Mouse (Mus musculus) B cell, adult 2 months (primary cell): ENCODE measurements around the gene Hist1h4h.
"Not testable (repeated sequence)": the region's sequence is repeated elsewhere in the genome, so short reads cannot be mapped to it uniquely, and the experiment has no call there.

Experiments
- DNase-seq, 2 experiments: peaks; one replicate each; pipeline ENCODE4 v3.0.0; 2022

Gene Hist1h4h

DNA sequence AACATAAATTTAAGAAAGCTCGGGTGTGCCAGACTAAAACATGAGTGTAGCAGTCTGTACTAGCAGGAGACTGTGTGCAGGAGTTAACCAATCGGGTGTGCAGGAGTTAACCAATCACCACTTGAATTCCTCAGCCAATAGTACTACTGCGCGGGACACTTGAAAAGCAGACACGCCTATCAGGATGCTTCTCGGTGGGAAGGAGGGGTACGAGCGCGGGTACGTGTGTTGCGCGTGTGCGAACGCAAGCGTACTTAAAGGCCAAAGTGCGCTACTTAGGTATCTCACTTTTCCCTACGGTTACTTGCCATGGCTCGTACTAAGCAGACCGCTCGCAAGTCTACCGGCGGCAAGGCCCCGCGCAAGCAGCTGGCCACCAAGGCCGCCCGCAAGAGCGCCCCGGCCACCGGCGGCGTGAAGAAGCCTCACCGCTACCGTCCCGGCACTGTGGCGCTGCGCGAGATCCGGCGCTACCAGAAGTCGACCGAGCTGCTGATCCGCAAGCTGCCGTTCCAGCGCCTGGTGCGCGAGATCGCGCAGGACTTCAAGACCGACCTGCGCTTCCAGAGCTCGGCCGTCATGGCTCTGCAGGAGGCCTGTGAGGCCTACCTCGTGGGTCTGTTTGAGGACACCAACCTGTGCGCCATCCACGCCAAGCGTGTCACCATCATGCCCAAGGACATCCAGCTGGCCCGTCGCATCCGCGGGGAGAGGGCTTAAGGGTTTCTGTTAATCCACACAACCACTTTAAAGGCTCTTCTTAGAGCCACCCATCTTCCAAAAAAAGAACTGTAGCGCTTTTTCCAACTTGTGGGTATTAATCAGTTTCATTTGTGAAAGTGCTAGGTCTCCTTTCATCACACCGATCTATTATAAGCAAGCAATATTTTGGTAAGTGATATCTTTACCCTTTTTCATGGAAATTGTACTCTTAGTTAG, 4.6 kb downstream of the Hist1h4h start, which contains the start of gene Hist1h3g:
Gene Hist1h3g, plus strand, starts transcription at position 286 of the 939 bp plus-strand sequence.
- peak; percentile 81 to 85 for DNase-seq

DNA sequence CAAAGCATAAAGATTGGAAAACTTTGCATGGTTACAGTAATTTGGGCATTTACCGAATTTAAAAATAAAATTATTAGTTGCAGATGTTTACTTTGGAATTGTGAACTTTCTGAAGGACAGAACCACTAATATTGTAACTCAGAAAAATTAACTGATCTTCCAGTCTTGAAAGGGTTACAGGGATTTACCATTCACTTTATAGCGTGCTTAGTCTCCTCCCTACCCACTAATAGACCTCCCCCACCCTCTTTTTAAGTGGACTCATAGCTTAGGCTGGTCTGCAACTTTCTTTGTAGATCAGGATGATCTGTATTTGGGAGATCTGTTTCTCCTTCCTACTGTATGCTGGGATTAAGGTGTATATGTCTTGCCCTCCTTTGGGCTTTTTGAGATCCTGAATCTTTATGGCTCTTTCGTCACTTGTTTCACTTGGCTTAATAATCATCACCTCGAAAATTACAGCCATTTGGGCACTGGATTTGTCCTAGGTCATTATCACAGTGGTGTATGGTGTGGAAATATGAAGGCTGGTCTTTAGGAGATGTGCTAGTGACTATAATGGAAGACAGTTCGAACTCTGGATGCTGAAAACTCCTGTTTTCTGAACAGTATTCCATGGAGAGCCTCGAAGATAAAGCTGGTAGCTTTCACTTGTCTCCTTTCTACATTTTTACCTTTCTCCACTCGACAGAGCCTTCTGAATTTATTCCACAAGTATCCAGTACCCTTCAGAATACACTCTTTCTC, 5.4 kb downstream of the Hist1h4h start:
- DNase-seq: no peak

- no peak for DNase-seq
Observed at GRCm38 (mm10) chr13:23537006-23537710, 6.3 kb downstream of the Hist1h4h start.

DNA sequence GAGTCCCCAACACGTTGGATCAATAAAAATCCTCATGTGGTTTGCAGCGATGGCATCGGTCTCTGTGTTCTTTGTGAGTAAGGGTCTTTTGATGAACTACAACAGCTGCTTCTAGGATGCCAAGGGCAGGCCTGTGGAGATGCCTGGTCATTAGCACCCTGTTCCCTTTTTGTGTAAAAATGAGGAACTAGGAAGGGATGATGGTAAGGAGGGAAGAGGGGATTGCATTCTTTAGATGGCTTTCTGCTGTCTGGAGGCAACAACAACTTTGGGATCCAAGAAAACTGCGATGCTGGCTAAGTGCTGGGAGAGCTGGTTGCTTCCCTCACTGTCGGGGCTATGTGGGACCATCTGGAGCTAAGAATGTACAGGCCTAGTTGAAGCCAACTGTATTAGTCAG, 7.4 kb downstream of the Hist1h4h start:
- no peak for DNase-seq

GRCm38 (mm10) chr13:23539821-23540220, 9.0 kb downstream of the Hist1h4h start:
- DNase-seq: not testable (repeated sequence)

DNA sequence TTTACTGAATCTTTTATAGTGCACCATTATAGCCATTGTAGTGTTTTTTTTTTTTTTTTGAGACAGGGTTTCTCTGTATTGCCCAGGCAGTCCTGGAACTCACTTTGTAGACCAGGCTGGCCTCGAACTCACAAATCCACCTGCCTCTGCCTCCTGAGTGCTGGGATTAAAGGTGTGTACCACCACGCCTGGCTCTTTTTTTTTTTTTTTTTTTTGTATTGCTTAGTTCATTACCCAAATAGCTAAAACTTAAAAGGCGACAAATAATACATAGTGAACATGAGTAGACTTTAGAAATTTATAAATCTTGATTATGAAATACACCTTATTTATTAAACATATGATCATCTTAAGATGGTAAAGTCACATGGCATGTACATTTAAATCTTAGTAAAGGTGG, 10.6 kb downstream of the Hist1h4h start:
- DNase-seq: no peak

DNA sequence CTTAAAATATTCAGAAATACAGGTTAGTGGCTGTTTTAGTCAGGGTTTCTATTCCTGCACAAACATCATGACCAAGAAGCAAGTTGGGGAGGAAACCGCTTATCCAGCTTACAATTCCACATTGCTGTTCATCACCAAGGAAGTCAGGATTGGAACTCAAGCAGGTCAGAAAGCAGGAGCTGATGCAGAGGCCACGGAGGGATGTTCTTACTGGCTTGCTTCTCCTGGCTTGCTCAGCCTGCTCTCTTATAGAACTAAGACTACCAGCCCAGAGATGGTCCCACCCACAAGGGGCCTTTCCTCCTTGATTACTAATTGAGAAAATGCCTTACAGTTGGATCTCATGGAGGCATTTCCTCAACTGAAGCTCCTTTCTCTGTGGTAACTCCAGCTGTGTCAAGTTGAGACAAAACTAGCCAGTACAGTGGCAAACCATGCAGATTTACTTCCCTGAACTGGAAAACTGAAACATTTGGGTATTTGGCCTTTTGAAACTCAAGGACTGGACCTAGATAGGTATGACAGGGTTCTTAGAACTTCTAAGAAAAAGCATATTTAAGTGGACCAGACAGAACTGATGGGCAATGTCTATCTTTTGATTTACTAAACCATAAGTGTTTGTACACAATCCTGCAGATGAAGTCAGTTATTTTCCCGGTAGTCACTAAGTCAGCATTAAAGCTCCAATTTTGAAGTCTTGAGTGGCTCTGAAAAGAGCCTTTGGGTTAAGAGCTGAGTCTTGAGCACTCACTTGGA, 11.6 kb downstream of the Hist1h4h start:
- not testable (repeated sequence) for DNase-seq

GRCm38 (mm10) chr13:23542999-23543607, 12.3 kb downstream of the Hist1h4h start, which contains the start of gene Hist1h2bh:
Hist1h2bh (minus strand) TSS chr13:23543392.
- DNase-seq: peak; percentile 74

DNA sequence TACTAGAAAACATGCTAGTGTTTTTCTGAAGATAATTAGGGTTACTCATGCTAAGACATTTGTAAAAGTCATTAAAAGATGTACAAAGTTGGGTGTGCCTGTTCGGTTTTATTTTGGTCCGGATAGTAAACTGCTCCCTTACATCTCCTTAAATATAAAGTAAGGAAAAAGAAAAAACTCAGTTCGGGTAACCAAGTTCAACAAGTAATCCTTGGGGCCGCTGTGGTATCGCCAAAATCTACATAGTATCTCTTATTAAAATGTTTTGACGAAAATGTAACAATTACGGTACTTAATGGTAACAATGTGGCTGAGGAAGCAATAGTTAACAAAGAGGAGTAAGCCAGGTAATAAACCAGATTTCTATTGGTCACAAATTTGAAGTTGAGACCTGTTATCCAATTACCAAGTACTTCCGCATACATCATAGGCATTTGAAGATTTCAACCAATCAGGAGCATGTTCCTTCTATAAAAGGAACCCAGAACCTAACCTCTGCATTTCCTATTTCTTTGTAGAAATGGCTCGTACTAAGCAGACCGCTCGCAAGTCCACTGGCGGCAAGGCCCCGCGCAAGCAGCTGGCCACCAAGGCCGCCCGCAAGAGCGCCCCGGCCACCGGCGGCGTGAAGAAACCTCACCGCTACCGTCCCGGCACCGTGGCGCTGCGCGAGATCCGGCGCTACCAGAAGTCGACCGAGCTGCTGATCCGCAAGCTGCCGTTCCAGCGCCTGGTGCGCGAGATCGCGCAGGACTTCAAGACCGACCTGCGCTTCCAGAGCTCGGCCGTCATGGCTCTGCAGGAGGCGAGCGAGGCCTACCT, 13.3 kb downstream of the Hist1h4h start, which contains the start of gene Hist1h3f:
Gene Hist1h3f, plus strand, starts transcription at position 88 of the 822 bp plus-strand sequence.
- peak; percentile 86 to 88 for DNase-seq

DNA sequence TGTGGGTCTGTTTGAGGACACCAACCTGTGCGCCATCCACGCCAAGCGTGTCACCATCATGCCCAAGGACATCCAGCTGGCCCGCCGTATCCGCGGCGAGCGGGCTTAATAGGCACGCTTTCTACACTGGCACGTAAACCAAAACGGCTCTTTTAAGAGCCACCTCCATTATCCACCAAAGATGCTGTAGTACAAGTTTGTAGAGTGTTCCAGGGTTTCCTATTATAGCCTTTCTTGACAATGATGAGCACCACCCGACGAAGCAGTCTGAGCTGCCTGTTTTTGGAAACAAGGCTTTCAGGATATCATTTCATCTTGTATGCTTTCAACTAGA, 13.9 kb downstream of the Hist1h4h start:
- DNase-seq: not testable (repeated sequence)

DNA sequence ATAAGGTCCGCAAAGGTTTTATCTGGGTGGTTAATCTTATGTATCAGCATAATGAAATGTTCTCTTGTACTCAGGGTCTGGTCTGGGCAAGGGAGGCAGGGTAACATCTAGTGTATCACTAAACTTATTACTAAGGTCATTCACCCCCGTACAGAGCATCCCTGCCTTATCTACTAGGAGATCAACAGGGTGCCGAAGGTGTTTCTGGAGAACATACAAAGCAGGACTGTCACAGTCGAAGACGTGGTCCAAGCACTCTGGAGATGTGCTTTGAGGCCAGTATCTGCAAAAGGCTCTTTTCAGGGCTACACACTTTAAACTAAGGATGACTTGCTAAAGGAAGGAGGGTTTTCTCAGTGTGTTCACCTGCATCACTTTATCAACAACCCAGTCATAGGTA, 15.8 kb downstream of the Hist1h4h start:
- DNase-seq: no peak

GRCm38 (mm10) chr13:23550761-23551145, 19.9 kb downstream of the Hist1h4h start:
- DNase-seq: no peak

- peak; percentile 84 to 87 for DNase-seq
Observed at GRCm38 (mm10) chr13:23551146-23551834, 20.4 kb downstream of the Hist1h4h start, which contains the start of gene Hist1h4f. Hist1h4f (minus strand) TSS chr13:23551648.

DNA sequence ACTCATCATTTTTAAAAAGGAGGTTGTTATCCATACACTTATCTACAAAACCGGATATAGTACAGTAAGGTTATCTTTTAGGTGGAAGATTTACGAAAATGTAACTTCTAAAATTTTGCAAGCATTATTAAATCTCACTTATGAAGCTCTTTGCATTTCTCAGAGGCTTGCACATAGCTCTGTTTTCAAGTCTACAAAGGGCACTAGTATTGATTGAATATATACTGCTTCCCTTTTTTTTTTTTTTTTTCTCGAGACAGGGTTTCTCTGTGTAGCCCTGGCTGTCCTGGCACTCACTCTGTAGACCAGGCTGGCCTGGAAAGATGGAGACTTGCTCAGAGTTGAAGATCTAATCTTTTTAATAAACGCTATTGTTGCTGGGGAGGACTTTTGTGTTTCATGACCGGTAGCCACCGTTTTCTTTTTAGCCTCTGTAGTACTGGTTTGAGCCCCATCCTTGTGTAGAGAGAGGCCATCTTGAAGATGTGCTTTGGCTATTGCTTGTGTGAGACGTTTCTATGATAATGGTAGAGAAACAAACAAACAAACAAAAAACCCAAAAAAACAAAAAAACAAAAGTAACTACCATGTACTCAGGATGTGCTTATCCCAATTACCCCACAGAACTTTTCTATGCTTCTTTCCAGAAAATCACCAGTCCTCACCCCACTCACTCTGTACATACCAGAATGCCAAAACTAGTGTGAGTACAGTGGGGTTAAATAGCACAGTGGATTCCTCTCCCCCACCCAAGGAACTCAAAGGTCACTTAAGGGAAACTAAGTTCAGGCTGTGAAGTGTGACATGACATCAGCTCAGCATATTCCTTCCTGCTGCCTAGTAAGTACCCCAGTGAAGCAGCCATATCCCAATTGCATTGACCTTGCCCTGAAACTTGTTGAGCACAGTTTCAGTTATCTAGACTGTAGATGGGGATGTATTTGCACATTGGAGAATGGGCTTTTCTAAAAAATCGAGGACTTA, 21.4 kb downstream of the Hist1h4h start:
- DNase-seq: no peak

- DNase-seq: no peak
Observed at GRCm38 (mm10) chr13:23552962-23553361, 22.1 kb downstream of the Hist1h4h start, which contains the start of gene Hist1h1d. Hist1h1d (plus strand) TSS chr13:23553262.

- DNase-seq: no peak
Observed at GRCm38 (mm10) chr13:23554393-23554792, 23.5 kb downstream of the Hist1h4h start.

GRCm38 (mm10) chr13:23554925-23555838, 24.3 kb downstream of the Hist1h4h start:
- DNase-seq: peak; percentile 75 to 77
